Mouse (Mus musculus) bone marrow macrophage, adult 2 months (primary cell): ENCODE data around the gene Adad2. TPM values are rescaled to one million over a fixed set of nuclear protein-coding genes. Genes with fewer than 3 reads are reported as not detected.

Source experiments
- H3K27ac ChIP-seq: 2 replicates; pipeline ENCODE4 v1.5.1; 2012; ENCODE audit warnings: low read depth, low read length; ENCODE audit not compliant: insufficient read depth
- H3K4me1 ChIP-seq: 2 replicates; pipeline ENCODE4 v1.6.1; 2012; ENCODE audit warnings: low read length; ENCODE audit not compliant: control insufficient read depth, insufficient read depth
- H3K4me3 ChIP-seq: 2 replicates; pipeline ENCODE4 v1.5.1; 2012; ENCODE audit warnings: mild to moderate bottlenecking, low read length, moderate library complexity; ENCODE audit not compliant: insufficient read depth
- CTCF ChIP-seq: IDR thresholded peaks from 2 replicates; pipeline ENCODE4 v1.5.1; 2012; ENCODE audit warnings: low read depth, mild to moderate bottlenecking, low read length, moderate library complexity
- POLR2A ChIP-seq: IDR thresholded peaks from 2 replicates; pipeline ENCODE4 v1.6.1; 2012; ENCODE audit warnings: mild to moderate bottlenecking, low read depth, low read length, borderline replicate concordance
- polyA plus RNA-seq: library from polyadenylated mRNA; stranded (reverse); fragments of >200 nt; gene quantifications from 2 replicates; pipeline ENCODE4 v1.2.4, GENCODE M21; 2012; ENCODE audit not compliant: missing spikeins, insufficient read depth, insufficient read length

The Adad2 gene
- polyA plus RNA-seq, 1 experiment = not detected

GRCm38 (mm10) chr8:119651324-119651723 lies 38.8 kb downstream of the Adad2 start:
- Histone ChIP-seq H3K27ac (no peak overlapping the region), H3K4me3 (no peak overlapping the region), H3K4me1 (no peaks in the 10 kb centered on the region)
- no peak for TF ChIP-seq CTCF

GRCm38 (mm10) chr8:119656709-119657464 lies 44.3 kb downstream of the Adad2 start:
- Histone ChIP-seq H3K4me3 (no peak overlapping the region), H3K27ac (no peak overlapping the region), H3K4me1 (no peaks in the 10 kb centered on the region)
- TF ChIP-seq CTCF (peak; percentile 34), POLR2A (no peak)

GRCm38 (mm10) chr8:119661081-119661480 lies 48.5 kb downstream of the Adad2 start:
- no peak for TF ChIP-seq CTCF
- no peak for TF ChIP-seq POLR2A
- Histone ChIP-seq H3K4me3 (no peak overlapping the region), H3K27ac (no peak overlapping the region), H3K4me1 (no peaks in the 10 kb centered on the region)

DNA sequence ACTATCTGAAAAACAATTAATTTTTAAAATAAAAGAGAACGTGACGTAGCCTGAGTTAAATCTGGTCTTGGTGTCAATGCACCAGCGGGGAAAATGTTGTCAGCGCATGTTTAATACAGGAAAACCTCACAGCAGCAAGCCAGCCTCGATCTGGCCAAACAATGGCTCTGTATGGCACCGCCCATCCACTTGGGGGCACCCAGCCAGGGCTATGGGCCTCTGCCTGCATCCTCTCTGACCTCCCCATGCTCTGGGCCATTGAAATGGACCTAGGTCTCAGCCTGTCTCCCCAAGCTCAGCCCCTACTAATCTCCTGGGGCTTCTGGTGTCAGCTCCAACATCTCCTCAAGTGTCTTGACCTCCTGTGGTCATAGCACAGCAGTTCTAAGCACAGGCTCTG lies 49.3 kb downstream of the Adad2 start:
- Histone ChIP-seq H3K4me1 (no peaks in the 10 kb centered on the region), H3K4me3 (no peak overlapping the region), H3K27ac (no peak overlapping the region)
- TF ChIP-seq POLR2A = no peak
- no peak for TF ChIP-seq CTCF

DNA sequence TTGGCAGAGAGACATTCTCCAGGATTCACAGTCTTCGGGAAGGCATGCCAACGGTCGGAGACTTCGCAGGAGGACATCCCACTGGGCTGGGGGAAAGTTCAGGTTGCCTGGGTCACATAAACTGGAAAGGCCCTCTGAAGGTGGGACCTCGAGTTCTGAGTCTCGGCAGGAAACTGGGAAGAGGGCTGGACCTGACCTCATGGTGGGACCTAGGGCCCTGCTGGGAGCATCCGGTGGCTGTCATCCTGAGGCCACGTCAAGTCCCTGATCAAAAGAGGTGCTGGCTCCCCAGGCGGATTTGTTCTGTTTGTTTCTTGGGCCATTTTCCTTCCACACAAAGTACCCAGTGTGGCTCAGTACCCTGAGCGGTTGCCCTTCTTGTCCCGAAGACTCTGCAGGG lies 50.9 kb downstream of the Adad2 start:
- Histone ChIP-seq H3K27ac (no peak overlapping the region), H3K4me1 (no peaks in the 10 kb centered on the region), H3K4me3 (no peak overlapping the region)
- TF ChIP-seq CTCF = no peak
- TF ChIP-seq POLR2A = no peak

DNA sequence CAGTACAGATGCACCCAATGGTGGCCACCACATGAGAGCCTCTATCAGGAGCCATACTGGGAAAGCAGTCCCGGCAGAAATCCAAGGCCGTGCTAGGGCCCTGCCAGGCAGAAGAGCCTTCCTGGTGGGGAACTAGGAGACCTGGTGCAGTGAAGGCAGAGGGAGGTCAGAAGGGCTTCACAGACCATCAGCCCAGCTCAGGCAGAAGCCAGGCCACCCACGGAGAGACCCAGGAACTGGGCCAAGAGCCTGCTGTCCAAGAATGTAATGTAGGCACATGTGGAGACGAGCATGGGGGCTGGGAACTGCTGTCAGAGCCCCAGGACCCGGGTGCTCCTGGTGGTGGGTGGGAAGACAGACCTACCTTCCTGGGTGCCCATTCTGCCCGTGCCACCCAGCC lies 52.7 kb downstream of the Adad2 start:
- Histone ChIP-seq H3K4me1 (no peaks in the 10 kb centered on the region), H3K4me3 (no peak overlapping the region), H3K27ac (no peak overlapping the region)
- no peak for TF ChIP-seq CTCF
- TF ChIP-seq POLR2A = no peak

Other genes starting within 250 kb of the Adad2 start
- 14.2 and 14.3 TPM in 2 replicates for gene Mlycd, start 217.9 kb upstream of the Adad2 start, polyA plus RNA-seq
- 33.8 and 34.3 TPM in 2 replicates for gene Osgin1, start 178.6 kb upstream of the Adad2 start, polyA plus RNA-seq
- gene Necab2, start 166.0 kb upstream of the Adad2 start, polyA plus RNA-seq = not detected in 2 replicates
- gene Slc38a8, start 111.0 kb upstream of the Adad2 start, polyA plus RNA-seq = not detected in 2 replicates
- gene Mbtps1, start 54.0 kb upstream of the Adad2 start, polyA plus RNA-seq = 33.1 and 37.9 TPM in 2 replicates
- 29.3 and 30.7 TPM in 2 replicates for gene Hsdl1, start 37.6 kb upstream of the Adad2 start, polyA plus RNA-seq
- gene Dnaaf1, start 37.5 kb upstream of the Adad2 start, polyA plus RNA-seq = not detected in 2 replicates
- gene Taf1c, start 7.5 kb upstream of the Adad2 start, polyA plus RNA-seq = 7.1 TPM in 2 replicates
- gene Kcng4, start 22.9 kb downstream of the Adad2 start, polyA plus RNA-seq = not detected in 2 replicates
- not detected in 2 replicates for gene Wfdc1, start 53.6 kb downstream of the Adad2 start, polyA plus RNA-seq
- not detected in 2 replicates for gene Atp2c2, start 87.3 kb downstream of the Adad2 start, polyA plus RNA-seq
- 5.4 and 6.5 TPM in 2 replicates for gene Tldc1, start 165.7 kb downstream of the Adad2 start, polyA plus RNA-seq
- 472 and 492 TPM in 2 replicates for gene Cotl1, start 227.8 kb downstream of the Adad2 start, polyA plus RNA-seq
- gene Klhl36, start 249.5 kb downstream of the Adad2 start, polyA plus RNA-seq = 7.6 and 8.3 TPM in 2 replicates